In genomic region chr4:140237305-140237741, GRCm38 (mm10) we compare ENCODE assay signal across 12 mouse cellular contexts. TPM values are rescaled to one million over a fixed set of nuclear protein-coding genes. Genes with fewer than 3 reads are reported as not detected.
DNase-seq lines count a peak whose midpoint lies in the region; ATAC-seq lines count a peak whose summit lies in the region.
"Had no signal": no experiment of that assay in that cellular context is flagged by ENCODE, and none has a peak within 500 bp of the region (broad histone marks: within the 10 kb centered on the region; RNA-seq: fewer than 3 reads in every experiment).

No protein-coding gene starts in this region.

- no peak overlapping the region for H3K27ac ChIP-seq in lung, embryonic 15.5 days
- 0 out of 2 replicates have a peak overlapping the region, but pooled peaks have one; percentile 30 for H3K27ac ChIP-seq in hindbrain, embryonic 11.5 days (ENCODE audit: low read depth, low read length)
- H3K27ac ChIP-seq in neural tube, embryonic 13.5 days (replicated peaks), result no peak overlapping the region; the same call in 1 of the 2 replicates
- H3K27ac ChIP-seq: heart, adult 2 months; liver, embryonic 13.5 days had no signal

- peaks cover 5% of the 10 kb centered on the region for H3K27me3 ChIP-seq in lung, embryonic 15.5 days
- H3K27me3 ChIP-seq in hindbrain, embryonic 11.5 days (ENCODE audit: control insufficient read depth, insufficient read depth, low read length), result no peaks in the 10 kb centered on the region; the same call in 1 of the 2 replicates
- peaks cover 1% of the 10 kb centered on the region for H3K27me3 ChIP-seq in neural tube, embryonic 13.5 days

- H3K4me3 ChIP-seq in lung, embryonic 15.5 days, result no peak overlapping the region
- no peak overlapping the region for H3K4me3 ChIP-seq in hindbrain, embryonic 11.5 days (ENCODE audit: low read depth, low read length)
- no peak overlapping the region for H3K4me3 ChIP-seq in neural tube, embryonic 13.5 days
- H3K4me3 ChIP-seq: heart, adult 2 months; liver, embryonic 13.5 days had no signal

- DNase-seq in lung, postnatal 36 days, result no peak
- DNase-seq in cerebellum, postnatal 36 days, result peak; percentile 47 to 52
- DNase-seq in hindbrain, embryonic 11.5 days (ENCODE audit: low spot score), result no peak
- DNase-seq in adrenal gland, adult 8-10 months, result no peak
- no peak for DNase-seq in layer of hippocampus, adult 9-11 months
- DNase-seq: heart, adult 2 months; liver, embryonic 13.5 days; thymus, adult 18-20 months had no signal

- H3K9me3 ChIP-seq in lung, embryonic 15.5 days, result no peaks in the 10 kb centered on the region
- no peaks in the 10 kb centered on the region for H3K9me3 ChIP-seq in hindbrain, embryonic 11.5 days (ENCODE audit: control insufficient read depth, low read length)
- H3K9me3 ChIP-seq in neural tube, embryonic 13.5 days, result no peaks in the 10 kb centered on the region
- H3K9me3 ChIP-seq: liver, embryonic 13.5 days had no signal

- no peak overlapping the region for H3K9ac ChIP-seq in lung, embryonic 15.5 days
- H3K9ac ChIP-seq in hindbrain, embryonic 11.5 days (ENCODE audit: low read depth, low read length), result peak overlapping the region; percentile 29; the same call in 1 of the 2 replicates
- H3K9ac ChIP-seq in neural tube, embryonic 13.5 days, result peak overlapping the region; percentile 32; the same call in 1 of the 2 replicates
- H3K9ac ChIP-seq: liver, embryonic 13.5 days had no signal

- H3K4me2 ChIP-seq in lung, embryonic 15.5 days, result no peak overlapping the region
- no peak overlapping the region for H3K4me2 ChIP-seq in hindbrain, embryonic 11.5 days (replicated peaks; ENCODE audit: low read depth, low read length)
- H3K4me2 ChIP-seq in neural tube, embryonic 13.5 days, result no peak overlapping the region
- H3K4me2 ChIP-seq: liver, embryonic 13.5 days had no signal

- 14% methylated on average over 10 of the region's 10 CpGs for WGBS in lung, embryonic 15.5 days
- WGBS in hindbrain, embryonic 11.5 days, result 18% methylated on average over 10 of the region's 10 CpGs
- WGBS in neural tube, embryonic 13.5 days, result 12% methylated on average over 10 of the region's 10 CpGs

- no peaks in the 10 kb centered on the region for H3K36me3 ChIP-seq in lung, embryonic 15.5 days
- H3K36me3 ChIP-seq in hindbrain, embryonic 11.5 days (ENCODE audit: control insufficient read depth, insufficient read depth, low read length), result no peaks in the 10 kb centered on the region
- H3K36me3 ChIP-seq in neural tube, embryonic 13.5 days, result no peaks in the 10 kb centered on the region
- H3K36me3 ChIP-seq: liver, embryonic 13.5 days had no signal

- H3K4me1 ChIP-seq in lung, embryonic 15.5 days, result no peaks in the 10 kb centered on the region
- H3K4me1 ChIP-seq in hindbrain, embryonic 11.5 days (replicated peaks; ENCODE audit: control insufficient read depth, insufficient read depth, low read length), result peaks cover 4% of the 10 kb centered on the region
- H3K4me1 ChIP-seq in neural tube, embryonic 13.5 days (replicated peaks), result peaks cover 33% of the 10 kb centered on the region
- H3K4me1 ChIP-seq: liver, embryonic 13.5 days had no signal

- 0 out of 2 replicates have a peak, but pooled peaks have one; percentile 21 for ATAC-seq in lung, embryonic 15.5 days (ENCODE audit: borderline replicate concordance, extremely low read depth, low FRiP score, low TSS enrichment)
- ATAC-seq in hindbrain, embryonic 11.5 days (ENCODE audit: low FRiP score), result no peak; the same call in 1 of the 2 replicates
- no peak; the same call in 1 of the 2 replicates for ATAC-seq in neural tube, embryonic 13.5 days (ENCODE audit: low read depth)
- ATAC-seq in inflammation-experienced regulatory T-cells, adult 6 months, result no peak

RNA-seq across cellular contexts. Expression of gene Igsf21, which starts 9.3 kb away (rescaled TPM):
- 0.13 and 0.39 TPM in 2 replicates for polyA plus RNA-seq in lung, embryonic 15.5 days (2015; fragmentation: Nextera tagmentation; extraction: Ambion mirVana)
- 8.1 and 9.4 TPM in 2 replicates for polyA plus RNA-seq in hindbrain, embryonic 11.5 days (2014; fragmentation: Nextera tagmentation; extraction: Ambion mirVana)
- 53.1 and 55.7 TPM in 2 replicates for polyA plus RNA-seq in neural tube, embryonic 13.5 days (2015; fragmentation: Nextera tagmentation; extraction: Ambion mirVana)
- total RNA-seq in adrenal gland, adult 8-10 months (2022), result 1 to 10 TPM in 3 of 4 experiments, under 1 TPM in 1; 0.46 to 1.7 (median 1.2) TPM
- polyA plus RNA-seq in inflammation-experienced regulatory T-cells, adult 6 months (2017; shearing (Covaris generic)), result not detected
- total RNA-seq: monocyte, adult 5-6 weeks had no signal

Comparison
In these comparisons a context has a peak if more than half of its experiments do, and no peak if none do; other contexts are left out.
1. DNase-seq: peak in cerebellum, postnatal 36 days (2 of 2); none in lung, postnatal 36 days (single experiment), hindbrain, embryonic 11.5 days (single experiment), adrenal gland, adult 8-10 months (single experiment) and layer of hippocampus, adult 9-11 months (single experiment).